ENCODE assay signal across 18 mouse cellular contexts in genomic region chr15:96617555-96617954, GRCm38 (mm10).
"Had no signal": no experiment of that assay in that cellular context is flagged by ENCODE, and none has a peak within 500 bp of the region (broad histone marks: within the 10 kb centered on the region; RNA-seq: fewer than 3 reads in every experiment).

No protein-coding gene starts in this region.

- H3K27ac ChIP-seq: layer of hippocampus, adult 2 months; limb, embryonic 12.5 days; liver, embryonic 13.5 days; lung, embryonic 15.5 days; macrophage; midbrain, embryonic 15.5 days; neural tube, embryonic 12.5 days had no signal

- H3K4me3 ChIP-seq: layer of hippocampus, adult 2 months; limb, embryonic 12.5 days; liver, embryonic 13.5 days; lung, embryonic 15.5 days; megakaryocyte, embryonic 14.5 days; midbrain, embryonic 15.5 days; neural tube, embryonic 12.5 days had no signal

- ATAC-seq: liver, postnatal 0 days; midbrain, embryonic 15.5 days had no signal

- DNase-seq: kidney, postnatal 10 days; kidney, postnatal 4 days; liver; liver, embryonic 13.5 days; liver, postnatal 0 days; lung, postnatal 14 days; right cerebral cortex, postnatal 4 days; spleen, adult 18-20 months; thymus, adult 2 months; thymus, postnatal 36 days had no signal

- H3K4me1 ChIP-seq: limb, embryonic 12.5 days; liver, embryonic 13.5 days; lung, embryonic 15.5 days; midbrain, embryonic 15.5 days; neural tube, embryonic 12.5 days had no signal

- H3K9me3 ChIP-seq: lung, embryonic 15.5 days; midbrain, embryonic 15.5 days had no signal

- H3K27me3 ChIP-seq: limb, embryonic 12.5 days; liver, embryonic 13.5 days; lung, embryonic 15.5 days; megakaryocyte, embryonic 14.5 days; midbrain, embryonic 15.5 days; neural tube, embryonic 12.5 days had no signal

- H3K9ac ChIP-seq: limb, embryonic 12.5 days; liver, embryonic 13.5 days; liver, postnatal 0 days; lung, embryonic 15.5 days; midbrain, embryonic 15.5 days; neural tube, embryonic 12.5 days had no signal

- H3K4me2 ChIP-seq: limb, embryonic 12.5 days; liver, embryonic 13.5 days; lung, embryonic 15.5 days; midbrain, embryonic 11.5 days; midbrain, embryonic 15.5 days; neural tube, embryonic 12.5 days had no signal
